Comparison of ENCODE assay signal across 8 mouse cellular contexts in genomic region chr14:76556031-76556851, GRCm38 (mm10). TPM values are rescaled to one million over a fixed set of nuclear protein-coding genes. Genes with fewer than 3 reads are reported as not detected.
A peak's percentile ranks its signal among the peaks of the same experiment; 100 is the strongest.
DNase-seq lines count a peak whose midpoint lies in the region; ATAC-seq and TF ChIP-seq lines count a peak whose summit lies in the region.

No protein-coding gene starts in this region.

- TF ChIP-seq POLR2A in limb, embryonic 14.5 days (IDR thresholded peaks at IDR 0.05; ENCODE audit: borderline replicate concordance, extremely low read depth, insufficient read depth, insufficient read length): 0 out of 2 replicates have a peak, but pooled peaks have one; percentile 10
- TF ChIP-seq POLR2A in spleen, adult 2 months (IDR thresholded peaks at IDR 0.05; ENCODE audit: low read depth, low read length): no peak

- H3K4me3 ChIP-seq in embryonic facial prominence, embryonic 15.5 days (replicated peaks): peak overlapping the region; percentile 63
- peak overlapping the region; percentile 71 for H3K4me3 ChIP-seq in heart, embryonic 11.5 days (ENCODE audit: low read depth, low read length)
- H3K4me3 ChIP-seq in kidney, embryonic 14.5 days (ENCODE audit: low read length): peak overlapping the region; percentile 65
- H3K4me3 ChIP-seq in limb, embryonic 14.5 days (replicated peaks; ENCODE audit: low read length): peak overlapping the region; percentile 66
- peak overlapping the region; percentile 80 for H3K4me3 ChIP-seq in midbrain, embryonic 14.5 days (replicated peaks; ENCODE audit: low read depth, low read length)
- H3K4me3 ChIP-seq in spleen, adult 2 months (ENCODE audit: extremely low read depth, insufficient read depth, insufficient read length): peak overlapping the region; percentile 59; the same call in 1 of the 2 replicates

- ATAC-seq in embryonic facial prominence, embryonic 15.5 days (ENCODE audit: insufficient number of reproducible peaks, low FRiP score, low TSS enrichment, low read depth): peak; percentile 70
- peak; percentile 72 for ATAC-seq in heart, embryonic 11.5 days (replicated peaks; ENCODE audit: insufficient number of reproducible peaks, low FRiP score, low TSS enrichment)
- peak; percentile 80 for ATAC-seq in kidney, embryonic 14.5 days (ENCODE audit: low FRiP score, low TSS enrichment)
- peak; percentile 79 for ATAC-seq in limb, embryonic 14.5 days (ENCODE audit: low FRiP score, low read depth)
- peak; percentile 79 for ATAC-seq in midbrain, embryonic 14.5 days (ENCODE audit: low FRiP score, low TSS enrichment)

- H3K27ac ChIP-seq in embryonic facial prominence, embryonic 15.5 days (replicated peaks): peak overlapping the region; percentile 85
- peak overlapping the region; percentile 66 for H3K27ac ChIP-seq in heart, embryonic 11.5 days (ENCODE audit: low read depth, low read length)
- peak overlapping the region; percentile 11 for H3K27ac ChIP-seq in kidney, embryonic 14.5 days (ENCODE audit: low read depth, low read length)
- H3K27ac ChIP-seq in limb, embryonic 14.5 days (replicated peaks; ENCODE audit: low read depth, low read length): peak overlapping the region; percentile 91
- peak overlapping the region; percentile 87 for H3K27ac ChIP-seq in midbrain, embryonic 14.5 days (replicated peaks; ENCODE audit: low read depth, low read length)
- no peak overlapping the region for H3K27ac ChIP-seq in spleen, adult 2 months (ENCODE audit: insufficient read depth, low read length)

- under 1% methylated on average over 58 of the region's 67 CpGs for WGBS in embryonic facial prominence, embryonic 15.5 days
- WGBS in heart, embryonic 11.5 days (ENCODE audit: insufficient replicate concordance): 1% methylated on average over 64 of the region's 67 CpGs
- under 1% methylated on average over 54 of the region's 67 CpGs for WGBS in kidney, embryonic 14.5 days
- WGBS in limb, embryonic 14.5 days: 2% methylated on average over 53 of the region's 67 CpGs
- 2% methylated on average over 63 of the region's 67 CpGs for WGBS in midbrain, embryonic 14.5 days
- WGBS in spleen, adult 2 months: 3% methylated on average over 66 of the region's 67 CpGs

- peak overlapping the region; percentile 97 for H3K4me2 ChIP-seq in embryonic facial prominence, embryonic 15.5 days (replicated peaks)
- H3K4me2 ChIP-seq in heart, embryonic 11.5 days: peak overlapping the region; percentile 94
- H3K4me2 ChIP-seq in kidney, embryonic 14.5 days (replicated peaks; ENCODE audit: low read depth, low read length): peak overlapping the region; percentile 96
- peak overlapping the region; percentile 91 for H3K4me2 ChIP-seq in limb, embryonic 14.5 days (replicated peaks; ENCODE audit: low read depth, low read length, severe bottlenecking)
- peak overlapping the region; percentile 85 for H3K4me2 ChIP-seq in midbrain, embryonic 14.5 days (ENCODE audit: low read length)

- H3K4me1 ChIP-seq in embryonic facial prominence, embryonic 15.5 days: peaks cover 30% of the 10 kb centered on the region; the same call in 1 of the 2 replicates
- peaks cover 15% of the 10 kb centered on the region for H3K4me1 ChIP-seq in heart, embryonic 11.5 days (ENCODE audit: control insufficient read depth, insufficient read depth, low read length)
- peaks cover 7% of the 10 kb centered on the region; the same call in 1 of the 2 replicates for H3K4me1 ChIP-seq in kidney, embryonic 14.5 days (ENCODE audit: control insufficient read depth, insufficient read depth, low read length)
- H3K4me1 ChIP-seq in limb, embryonic 14.5 days (ENCODE audit: control insufficient read depth, insufficient read depth, low read length): peaks cover 31% of the 10 kb centered on the region
- peaks cover 4% of the 10 kb centered on the region; the same call in 1 of the 2 replicates for H3K4me1 ChIP-seq in midbrain, embryonic 14.5 days (ENCODE audit: control insufficient read depth, insufficient read depth, low read length)
- peaks cover 6% of the 10 kb centered on the region for H3K4me1 ChIP-seq in spleen, adult 2 months (ENCODE audit: control insufficient read depth, insufficient read depth, insufficient read length)

- no peaks in the 10 kb centered on the region for H3K9me3 ChIP-seq in embryonic facial prominence, embryonic 15.5 days (replicated peaks)
- H3K9me3 ChIP-seq in heart, embryonic 11.5 days (replicated peaks; ENCODE audit: control insufficient read depth, low read length): no peaks in the 10 kb centered on the region
- no peaks in the 10 kb centered on the region for H3K9me3 ChIP-seq in kidney, embryonic 14.5 days (ENCODE audit: control insufficient read depth, low read length)
- no peaks in the 10 kb centered on the region for H3K9me3 ChIP-seq in limb, embryonic 14.5 days (ENCODE audit: control insufficient read depth, low read length)
- no peaks in the 10 kb centered on the region for H3K9me3 ChIP-seq in midbrain, embryonic 14.5 days (ENCODE audit: control insufficient read depth, low read length)

- H3K9ac ChIP-seq in embryonic facial prominence, embryonic 15.5 days: peak overlapping the region; percentile 59
- H3K9ac ChIP-seq in heart, embryonic 11.5 days (ENCODE audit: low read depth, low read length): peak overlapping the region; percentile 80
- peak overlapping the region; percentile 74 for H3K9ac ChIP-seq in kidney, embryonic 14.5 days (ENCODE audit: low read depth, low read length)
- peak overlapping the region; percentile 81 for H3K9ac ChIP-seq in limb, embryonic 14.5 days (ENCODE audit: low read depth, low read length, severe bottlenecking)
- H3K9ac ChIP-seq in midbrain, embryonic 14.5 days (replicated peaks; ENCODE audit: low read length): peak overlapping the region; percentile 85

- no peaks in the 10 kb centered on the region for H3K36me3 ChIP-seq in embryonic facial prominence, embryonic 15.5 days
- H3K36me3 ChIP-seq in heart, embryonic 11.5 days (ENCODE audit: control insufficient read depth, insufficient read depth, low read length): no peaks in the 10 kb centered on the region
- no peaks in the 10 kb centered on the region for H3K36me3 ChIP-seq in kidney, embryonic 14.5 days (ENCODE audit: control insufficient read depth, insufficient read depth, low read length)
- no peaks in the 10 kb centered on the region for H3K36me3 ChIP-seq in limb, embryonic 14.5 days (ENCODE audit: control insufficient read depth, insufficient read depth, low read length)
- H3K36me3 ChIP-seq in midbrain, embryonic 14.5 days (ENCODE audit: control insufficient read depth, insufficient read depth, low read length): no peaks in the 10 kb centered on the region
- H3K36me3 ChIP-seq in spleen, adult 2 months (ENCODE audit: control insufficient read depth, insufficient read depth, low read length): no peaks in the 10 kb centered on the region

- TF ChIP-seq CTCF in spleen, adult 2 months (IDR thresholded peaks at IDR 0.05; ENCODE audit: extremely low read depth, insufficient read depth, insufficient read length, insufficient replicate concordance): no peak

- peak; percentile 34 to 59 for DNase-seq in urinary bladder, adult 18-20 months (ENCODE audit: low spot score in 2 of 2)
- DNase-seq in urinary bladder, postnatal 10 days (ENCODE audit: low spot score): no peak
- DNase-seq in limb, embryonic 14.5 days (ENCODE audit: low spot score): peak; percentile 73
- DNase-seq in midbrain, embryonic 14.5 days: peak; percentile 76
- peak in 1 of 2 experiments; percentile 32 for DNase-seq in spleen, adult 2 months (ENCODE audit: low read depth in 1 of 2, low spot score in 2 of 2)

- no peaks in the 10 kb centered on the region for H3K27me3 ChIP-seq in embryonic facial prominence, embryonic 15.5 days
- no peaks in the 10 kb centered on the region for H3K27me3 ChIP-seq in heart, embryonic 11.5 days (ENCODE audit: control insufficient read depth, insufficient read depth, low read length)
- no peaks in the 10 kb centered on the region for H3K27me3 ChIP-seq in kidney, embryonic 14.5 days (ENCODE audit: control insufficient read depth, insufficient read depth, low read length)
- no peaks in the 10 kb centered on the region for H3K27me3 ChIP-seq in limb, embryonic 14.5 days (ENCODE audit: control insufficient read depth, insufficient read depth, low read length)
- H3K27me3 ChIP-seq in midbrain, embryonic 14.5 days (ENCODE audit: control insufficient read depth, insufficient read depth, low read length): no peaks in the 10 kb centered on the region
- H3K27me3 ChIP-seq in spleen, adult 2 months (ENCODE audit: control insufficient read depth, insufficient read depth, low read length): peaks cover 4% of the 10 kb centered on the region; the same call in 1 of the 2 replicates

RNA-seq across cellular contexts. Expression of gene Serp2, which starts 0.4 kb away (rescaled TPM):
- polyA plus RNA-seq in embryonic facial prominence, embryonic 15.5 days (2015; fragmentation: Nextera tagmentation; extraction: Ambion mirVana): 7.3 and 8.3 TPM in 2 replicates
- 24.4 TPM in 2 replicates for polyA plus RNA-seq in heart, embryonic 11.5 days (2014; fragmentation: Nextera tagmentation; extraction: Ambion mirVana)
- 15.2 and 16.2 TPM in 2 replicates for polyA plus RNA-seq in kidney, embryonic 14.5 days (2014; fragmentation: Nextera tagmentation; extraction: Ambion mirVana)
- 12.7 and 14.7 TPM in 2 replicates for polyA plus RNA-seq in limb, embryonic 14.5 days (2012; rRNA removed)
- polyA plus RNA-seq in limb, embryonic 14.5 days (2014; fragmentation: Nextera tagmentation; extraction: Ambion mirVana): 14.3 and 14.4 TPM in 2 replicates
- polyA plus RNA-seq in midbrain, embryonic 14.5 days (2014; fragmentation: Nextera tagmentation; extraction: Ambion mirVana): 153 and 230 TPM in 2 replicates
- polyA plus RNA-seq in spleen, adult 2 months (2012; rRNA removed): 4.2 and 6.1 TPM in 2 replicates
